Mouse (Mus musculus) intestine, embryonic 14.5 days (tissue): Measurements from ENCODE around the gene Atp6v1c2. TPM values are rescaled to one million over a fixed set of nuclear protein-coding genes. Genes with fewer than 3 reads are reported as not detected.

Source experiments
- ATAC-seq: fragments of 200-750 bp; cut with Nextera tagmentation; replicated peaks from 2 replicates; pipeline ENCODE4 v1.8.0; 2017; ENCODE audit warnings: low read depth, moderate number of reproducible peaks, moderate TSS enrichment, moderate library complexity; ENCODE audit not compliant: low FRiP score, low TSS enrichment
- DNase-seq: peaks from one replicate; pipeline ENCODE4 v3.0.0-alpha.2; 2018; ENCODE audit warnings: low spot score
- H3K27ac ChIP-seq: fragments of 300-500 bp; sonication (generic); 2 replicates; pipeline ENCODE4 v1.5.1; 2014; ENCODE audit warnings: low read depth, mild to moderate bottlenecking, control low read depth
- H3K27me3 ChIP-seq: fragments of 300-500 bp; sonication (generic); replicated peaks from 2 replicates; pipeline ENCODE4 v1.6.1; 2014; ENCODE audit warnings: low read length, control low read depth; ENCODE audit not compliant: control insufficient read depth, insufficient read depth
- H3K36me3 ChIP-seq: fragments of 300-500 bp; sonication (generic); 2 replicates; pipeline ENCODE4 v1.6.1; 2014; ENCODE audit warnings: low read length, control low read depth; ENCODE audit not compliant: control insufficient read depth, insufficient read depth
- H3K4me1 ChIP-seq: fragments of 300-500 bp; sonication (generic); replicated peaks from 2 replicates; pipeline ENCODE4 v1.6.1; 2014; ENCODE audit warnings: low read length, control low read depth, mixed read lengths; ENCODE audit not compliant: control insufficient read depth, insufficient read depth
- H3K4me2 ChIP-seq: fragments of 300-500 bp; sonication (generic); 2 replicates; pipeline ENCODE4 v1.6.1; 2014; ENCODE audit warnings: low read length
- H3K4me3 ChIP-seq: fragments of 300-500 bp; sonication (generic); 2 replicates; pipeline ENCODE4 v1.5.1; 2014; ENCODE audit warnings: low read depth, low read length, control low read depth, mixed read lengths
- H3K9ac ChIP-seq: fragments of 300-500 bp; sonication (generic); 2 replicates; pipeline ENCODE4 v1.6.1; 2014; ENCODE audit warnings: mild to moderate bottlenecking, low read length
- H3K9me3 ChIP-seq: fragments of 300-500 bp; sonication (generic); 2 replicates; pipeline ENCODE4 v1.6.1; 2016; ENCODE audit warnings: low read length, control low read depth; ENCODE audit not compliant: control insufficient read depth
- WGBS: fragments of 180-500 bp; shearing (Covaris S2); extraction: QIAGEN DNeasy Blood & Tissue Kit; methylation state at CpG from one replicate; pipeline ENCODE4 v1.1.7; 2014; 5-methylcytosine and 5-hydroxymethylcytosine counted together
- polyA plus RNA-seq: library from polyadenylated mRNA; unstranded; fragments of >200 nt; fragmentation: Nextera tagmentation; extraction: Ambion mirVana; gene quantifications from 2 replicates; pipeline ENCODE4 v1.2.1, GENCODE M21; 2014

Atp6v1c2 gene
- 0.14 and 0.40 TPM in 2 replicates for polyA plus RNA-seq

- H3K9ac ChIP-seq = no peak within 1 kb of the TSS
- DNase-seq (no peak), ATAC-seq (no peak)
- no peaks in the 10 kb centered on the region for H3K36me3 ChIP-seq
- WGBS = 77% methylated on average over 3 of the region's 3 CpGs
- H3K9me3 ChIP-seq = no peaks in the 10 kb centered on the region
- H3K4me2 ChIP-seq = no peak within 1 kb of the TSS
- no peak within 1 kb of the TSS for H3K27ac ChIP-seq
- H3K27me3 ChIP-seq = peaks cover 14% of the 10 kb centered on the region
- H3K4me3 ChIP-seq = no peak within 1 kb of the TSS
- H3K4me1 ChIP-seq = no peaks in the 10 kb centered on the region
These were observed at the start of gene Atp6v1c2 for GRCm38 (mm10) chr12:17329259-17329658. Gene Atp6v1c2, minus strand, starts transcription at chr12:17329359.

- Histone ChIP-seq H3K27me3 (no peaks in the 10 kb centered on the region), H3K4me3 (no peak overlapping the region), H3K27ac (no peak overlapping the region), H3K9ac (no peak overlapping the region), H3K4me1 (no peaks in the 10 kb centered on the region), H3K36me3 (peaks cover 86% of the 10 kb centered on the region), H3K4me2 (no peak overlapping the region), H3K9me3 (no peaks in the 10 kb centered on the region)
- DNase-seq (no peak), ATAC-seq (no peak)
- 93% methylated on average over 6 of the region's 6 CpGs for WGBS
These were observed 47.4 kb upstream of the Atp6v1c2 start for GRCm38 (mm10) chr12:17376521-17376920.

DNA sequence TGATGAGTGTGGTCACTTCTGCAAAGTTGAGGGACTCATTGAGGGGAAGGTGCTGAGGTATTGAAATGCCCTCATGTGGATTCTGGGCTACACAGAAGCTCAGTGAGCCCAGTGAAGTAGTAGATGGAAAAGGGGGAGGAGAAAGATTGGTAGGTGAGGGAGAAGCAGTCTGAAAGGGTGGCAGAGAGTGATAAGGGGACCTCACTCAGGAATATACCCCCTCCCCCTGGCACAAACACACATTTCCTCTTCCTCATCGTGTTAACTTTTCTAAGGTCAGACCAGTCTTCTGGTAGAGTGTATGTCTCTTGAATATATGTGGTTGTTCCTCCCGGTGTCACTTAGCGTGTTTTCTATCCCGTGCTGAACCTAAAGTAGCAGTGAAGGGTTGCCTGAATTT, 46.1 kb upstream of the Atp6v1c2 start:
- no peaks in the 10 kb centered on the region for H3K27me3 ChIP-seq
- H3K9me3 ChIP-seq = no peaks in the 10 kb centered on the region
- no peaks in the 10 kb centered on the region for H3K4me1 ChIP-seq
- no peak for ATAC-seq
- peaks cover 87% of the 10 kb centered on the region for H3K36me3 ChIP-seq
- DNase-seq = no peak
- 89% methylated on average over 4 of the region's 4 CpGs for WGBS
- H3K27ac ChIP-seq = no peak overlapping the region
- no peak overlapping the region for H3K4me3 ChIP-seq
- H3K9ac ChIP-seq = no peak overlapping the region
- H3K4me2 ChIP-seq = no peak overlapping the region

GRCm38 (mm10) chr12:17373470-17373975, 44.4 kb upstream of the Atp6v1c2 start:
- H3K9me3 ChIP-seq = no peaks in the 10 kb centered on the region
- H3K27me3 ChIP-seq = no peaks in the 10 kb centered on the region
- no peak for DNase-seq
- H3K4me2 ChIP-seq = no peak overlapping the region
- H3K27ac ChIP-seq = no peak overlapping the region
- 93% methylated on average over 5 of the region's 5 CpGs for WGBS
- no peaks in the 10 kb centered on the region for H3K4me1 ChIP-seq
- peaks cover 89% of the 10 kb centered on the region for H3K36me3 ChIP-seq
- ATAC-seq = no peak
- H3K9ac ChIP-seq = no peak overlapping the region
- H3K4me3 ChIP-seq = no peak overlapping the region

- Histone ChIP-seq H3K4me1 (no peaks in the 10 kb centered on the region), H3K27me3 (no peaks in the 10 kb centered on the region), H3K36me3 (peaks cover 86% of the 10 kb centered on the region), H3K4me2 (no peak overlapping the region), H3K4me3 (no peak overlapping the region), H3K9me3 (no peaks in the 10 kb centered on the region), H3K9ac (no peak overlapping the region), H3K27ac (no peak overlapping the region)
- no peak for ATAC-seq
- WGBS = 84% methylated on average over 3 of the region's 3 CpGs
- DNase-seq = no peak
These were observed 43.5 kb upstream of the Atp6v1c2 start for GRCm38 (mm10) chr12:17372696-17373095.

- no peaks in the 10 kb centered on the region for H3K9me3 ChIP-seq
- H3K4me1 ChIP-seq = no peaks in the 10 kb centered on the region
- no peak overlapping the region for H3K4me2 ChIP-seq
- no peak for ATAC-seq
- peaks cover 82% of the 10 kb centered on the region for H3K36me3 ChIP-seq
- no peak overlapping the region for H3K9ac ChIP-seq
- DNase-seq = no peak
- H3K4me3 ChIP-seq = no peak overlapping the region
- H3K27me3 ChIP-seq = no peaks in the 10 kb centered on the region
- WGBS = 88% methylated on average over 8 of the region's 8 CpGs
- no peak overlapping the region for H3K27ac ChIP-seq
These were observed 42.6 kb upstream of the Atp6v1c2 start for GRCm38 (mm10) chr12:17371589-17372235.

GRCm38 (mm10) chr12:17369551-17370325, 40.6 kb upstream of the Atp6v1c2 start:
- WGBS = 91% methylated on average over 7 of the region's 7 CpGs
- no peaks in the 10 kb centered on the region for H3K9me3 ChIP-seq
- H3K36me3 ChIP-seq = peaks cover 75% of the 10 kb centered on the region
- ATAC-seq (no peak), DNase-seq (no peak)
- no peak overlapping the region for H3K4me3 ChIP-seq
- no peak overlapping the region for H3K4me2 ChIP-seq
- no peaks in the 10 kb centered on the region for H3K27me3 ChIP-seq
- no peaks in the 10 kb centered on the region for H3K4me1 ChIP-seq
- H3K27ac ChIP-seq = no peak overlapping the region
- H3K9ac ChIP-seq = no peak overlapping the region

- DNase-seq (no peak), ATAC-seq (no peak)
- H3K27ac ChIP-seq = no peak overlapping the region
- WGBS = 95% methylated on average over 3 of the region's 3 CpGs
- H3K9me3 ChIP-seq = no peaks in the 10 kb centered on the region
- no peaks in the 10 kb centered on the region for H3K4me1 ChIP-seq
- H3K36me3 ChIP-seq = peaks cover 75% of the 10 kb centered on the region
- no peak overlapping the region for H3K4me2 ChIP-seq
- H3K9ac ChIP-seq = no peak overlapping the region
- no peak overlapping the region for H3K4me3 ChIP-seq
- H3K27me3 ChIP-seq = no peaks in the 10 kb centered on the region
These were observed 40.0 kb upstream of the Atp6v1c2 start for GRCm38 (mm10) chr12:17369111-17369510.
